Mouse (Mus musculus) embryonic facial prominence, embryonic 12.5 days (tissue): ENCODE results near the gene Banf1. TPM values are rescaled to one million over a fixed set of nuclear protein-coding genes. Genes with fewer than 3 reads are reported as not detected.

Experiments used
- ATAC-seq: fragments of 200-750 bp; cut with Nextera tagmentation; 2 replicates; pipeline ENCODE4 v1.8.0; 2017; ENCODE audit not compliant: insufficient number of reproducible peaks, insufficient read depth, low FRiP score, low TSS enrichment
- H3K27ac ChIP-seq: fragments of 300-500 bp; sonication (generic); 2 replicates; pipeline ENCODE4 v1.5.1; 2016; ENCODE audit warnings: mild to moderate bottlenecking
- H3K27me3 ChIP-seq: fragments of 300-500 bp; sonication (generic); 2 replicates; pipeline ENCODE4 v1.6.1; 2016; ENCODE audit warnings: mild to moderate bottlenecking, moderate library complexity
- H3K36me3 ChIP-seq: fragments of 300-500 bp; sonication (generic); 2 replicates; pipeline ENCODE4 v1.6.1; 2016; ENCODE audit warnings: mild to moderate bottlenecking
- H3K4me1 ChIP-seq: fragments of 300-500 bp; sonication (generic); 2 replicates; pipeline ENCODE4 v1.6.1; 2016
- H3K4me2 ChIP-seq: fragments of 300-500 bp; sonication (generic); replicated peaks from 2 replicates; pipeline ENCODE4 v1.6.1; 2016; ENCODE audit warnings: mild to moderate bottlenecking, moderate library complexity
- H3K4me3 ChIP-seq: fragments of 300-500 bp; sonication (generic); 2 replicates; pipeline ENCODE4 v1.5.1; 2016; ENCODE audit warnings: mild to moderate bottlenecking
- H3K9ac ChIP-seq: fragments of 300-500 bp; sonication (generic); 2 replicates; pipeline ENCODE4 v1.6.1; 2016; ENCODE audit warnings: mild to moderate bottlenecking, moderate library complexity
- H3K9me3 ChIP-seq: fragments of 300-500 bp; sonication (generic); 2 replicates; pipeline ENCODE4 v1.6.1; 2016; ENCODE audit warnings: mild to moderate bottlenecking, moderate library complexity
- WGBS: fragments of 180-500 bp; shearing (Covaris S2); methylation state at CpG from one replicate; pipeline ENCODE4 v1.1.7; 2016; 5-methylcytosine and 5-hydroxymethylcytosine counted together
- polyA plus RNA-seq: library from polyadenylated mRNA; unstranded; fragments of >200 nt; fragmentation: Nextera tagmentation; extraction: Ambion mirVana; gene quantifications from 2 replicates; pipeline ENCODE4 v1.2.1, GENCODE M21; 2016

The Banf1 gene
- polyA plus RNA-seq, 1 experiment from 2014 or later, result 384 TPM

DNA sequence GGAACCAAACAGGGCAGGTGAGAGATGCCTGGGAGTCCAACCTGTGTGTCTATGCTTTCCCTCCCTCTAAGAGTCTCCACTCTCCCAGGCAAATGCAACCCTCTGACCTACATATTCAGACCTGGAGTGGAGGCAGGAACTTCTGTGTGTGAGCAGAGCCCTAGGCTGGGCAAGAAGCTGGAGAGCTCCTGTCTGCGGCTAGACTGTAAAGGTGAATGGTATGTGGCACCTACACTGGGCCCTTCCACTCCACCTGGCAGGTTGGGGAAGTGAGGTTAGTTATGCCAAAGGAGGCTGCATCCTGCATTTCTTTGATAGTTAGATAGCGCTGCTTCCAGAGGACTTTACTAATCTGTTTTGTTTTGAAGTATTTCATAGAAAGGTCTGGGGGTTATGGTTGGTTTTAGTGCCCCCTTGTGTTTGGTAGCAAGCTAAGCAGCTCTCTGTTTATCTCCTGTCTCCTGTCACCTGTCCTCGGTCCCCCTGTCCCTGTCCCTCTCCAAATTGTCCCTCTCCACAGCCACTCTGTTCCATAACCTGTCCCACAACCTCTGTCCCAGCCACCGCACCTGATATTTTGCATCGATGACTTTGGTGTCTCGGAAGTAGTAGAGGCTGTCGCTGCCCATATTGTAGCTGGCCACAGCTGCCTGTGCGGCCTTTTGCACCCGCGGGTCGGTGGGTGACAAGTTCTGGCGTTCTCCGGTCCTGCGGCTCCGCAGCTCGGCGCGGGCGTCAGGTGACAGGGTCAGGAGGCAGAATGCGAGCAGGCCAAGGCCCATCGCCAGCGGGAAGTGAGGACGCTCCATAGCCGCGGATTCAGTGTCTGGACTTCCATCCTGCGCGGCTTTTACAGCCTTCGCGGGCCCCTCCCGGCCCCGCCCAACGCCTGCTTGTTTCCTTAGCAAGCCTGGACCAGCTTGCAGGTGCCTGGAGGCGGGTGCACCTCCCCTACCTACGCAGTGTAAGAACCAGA is 18.2 kb downstream of the Banf1 start:
- Histone ChIP-seq H3K9ac (peak overlapping the region; percentile 48), H3K4me3 (peak overlapping the region; percentile 35), H3K36me3 (no peaks in the 10 kb centered on the region), H3K4me1 (0 out of 2 replicates have a peak, but pooled peaks cover 5% of the 10 kb centered on the region), H3K4me2 (peak overlapping the region; percentile 67), H3K9me3 (no peaks in the 10 kb centered on the region), H3K27me3 (peaks cover 17% of the 10 kb centered on the region), H3K27ac (no peak overlapping the region)
- WGBS, result 4% methylated on average over 34 of the region's 34 CpGs
- ATAC-seq, result peak; percentile 30; the same call in 1 of the 2 replicates

DNA sequence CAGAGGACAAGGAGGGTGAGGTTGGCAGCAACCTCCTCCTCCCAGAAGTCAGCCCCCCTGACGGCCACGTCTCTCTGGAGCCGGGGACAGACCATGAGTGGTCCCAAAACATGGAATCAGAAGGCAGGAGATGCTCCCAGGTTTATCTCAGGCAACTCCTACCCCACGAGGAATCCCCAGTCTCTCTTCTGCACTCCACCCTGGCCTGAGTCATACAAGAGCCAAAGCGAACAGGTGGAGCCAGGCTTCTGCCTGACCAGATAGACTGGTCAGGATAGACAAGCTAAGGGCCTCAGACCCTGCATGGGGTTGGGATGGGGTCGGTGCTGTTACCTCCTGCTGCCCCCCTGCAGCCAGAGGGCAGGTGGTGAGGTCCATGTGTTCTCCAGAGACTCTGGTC is 18.9 kb downstream of the Banf1 start:
- no peak overlapping the region for H3K9ac ChIP-seq
- ATAC-seq, result no peak
- H3K4me2 ChIP-seq, result no peak overlapping the region
- H3K4me3 ChIP-seq, result no peak overlapping the region
- no peaks in the 10 kb centered on the region for H3K9me3 ChIP-seq
- WGBS, result 76% methylated on average over 6 of the region's 6 CpGs
- peaks cover 17% of the 10 kb centered on the region for H3K27me3 ChIP-seq
- no peak overlapping the region for H3K27ac ChIP-seq
- no peaks in the 10 kb centered on the region for H3K36me3 ChIP-seq
- H3K4me1 ChIP-seq, result 0 out of 2 replicates have a peak, but pooled peaks cover 5% of the 10 kb centered on the region

DNA sequence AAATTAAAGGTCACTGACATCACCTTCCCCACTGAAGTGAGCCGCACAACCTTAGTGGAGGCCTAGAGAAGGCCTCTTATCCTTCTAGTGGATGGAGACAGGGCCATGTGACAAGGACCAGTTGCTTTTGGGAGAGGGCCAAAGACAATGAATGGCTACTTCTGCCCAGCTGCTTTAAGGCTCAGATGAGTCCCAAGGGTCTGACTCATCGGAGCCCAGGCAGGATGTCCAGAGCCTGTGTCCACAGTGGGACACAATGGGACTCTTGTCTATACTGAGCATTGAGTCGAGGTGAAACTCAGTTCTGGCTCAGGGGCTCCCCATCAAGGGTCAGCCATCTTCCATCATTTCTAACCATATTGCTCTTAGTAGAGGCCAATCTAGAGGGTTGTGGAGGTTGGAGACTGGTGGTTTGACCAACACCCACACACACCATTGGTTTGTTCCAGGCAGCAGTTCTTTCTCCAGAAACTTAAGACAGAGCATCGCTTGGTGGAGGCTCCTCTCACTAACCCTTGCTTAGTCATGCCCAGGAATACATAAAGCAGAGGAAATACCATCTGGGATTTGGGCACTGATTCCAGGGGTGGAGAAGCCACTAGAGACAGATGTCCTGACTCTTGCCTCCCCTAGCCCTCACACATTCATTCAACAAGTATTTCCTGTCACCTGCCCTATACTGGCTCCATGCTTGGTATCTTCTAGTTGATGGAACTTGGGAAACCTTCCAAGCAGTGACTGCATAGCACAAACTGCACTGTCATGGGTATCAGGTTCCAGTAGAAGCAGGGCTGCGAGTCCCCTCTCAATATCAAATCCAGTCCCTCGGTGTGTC is 21.5 kb downstream of the Banf1 start:
- Histone ChIP-seq H3K4me3 (no peak overlapping the region), H3K36me3 (no peaks in the 10 kb centered on the region), H3K4me2 (no peak overlapping the region), H3K4me1 (0 out of 2 replicates have a peak, but pooled peaks cover 5% of the 10 kb centered on the region), H3K9ac (no peak overlapping the region), H3K27me3 (peaks cover 17% of the 10 kb centered on the region), H3K27ac (no peak overlapping the region), H3K9me3 (no peaks in the 10 kb centered on the region)
- ATAC-seq, result no peak
- 61% methylated on average over 6 of the region's 6 CpGs for WGBS

DNA sequence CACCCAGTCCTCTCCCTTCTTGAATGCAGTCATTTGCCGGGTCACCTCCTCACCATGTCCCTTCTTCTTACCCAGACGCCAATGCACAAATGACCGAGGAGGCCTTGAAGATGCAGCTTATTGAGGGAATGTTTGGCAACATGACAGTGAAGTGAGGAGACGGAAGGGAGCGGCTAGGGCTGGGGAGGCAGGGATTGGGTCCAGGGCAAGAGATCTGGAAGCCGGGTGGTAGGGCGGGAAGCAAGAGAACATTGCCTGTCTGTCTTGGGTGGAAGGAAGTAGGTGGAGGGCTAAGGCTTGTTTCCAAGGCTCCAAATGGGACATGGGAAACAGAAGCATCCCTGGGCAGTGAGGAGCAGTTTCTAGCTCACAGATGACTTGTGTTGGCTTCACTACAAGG is 25.6 kb downstream of the Banf1 start:
- 87% methylated on average over 7 of the region's 7 CpGs for WGBS
- no peaks in the 10 kb centered on the region for H3K4me1 ChIP-seq
- no peak for ATAC-seq
- H3K36me3 ChIP-seq, result no peaks in the 10 kb centered on the region
- H3K4me2 ChIP-seq, result no peak overlapping the region
- no peak overlapping the region for H3K27ac ChIP-seq
- no peak overlapping the region for H3K9ac ChIP-seq
- H3K27me3 ChIP-seq, result no peaks in the 10 kb centered on the region
- no peak overlapping the region for H3K4me3 ChIP-seq
- no peaks in the 10 kb centered on the region for H3K9me3 ChIP-seq

DNA sequence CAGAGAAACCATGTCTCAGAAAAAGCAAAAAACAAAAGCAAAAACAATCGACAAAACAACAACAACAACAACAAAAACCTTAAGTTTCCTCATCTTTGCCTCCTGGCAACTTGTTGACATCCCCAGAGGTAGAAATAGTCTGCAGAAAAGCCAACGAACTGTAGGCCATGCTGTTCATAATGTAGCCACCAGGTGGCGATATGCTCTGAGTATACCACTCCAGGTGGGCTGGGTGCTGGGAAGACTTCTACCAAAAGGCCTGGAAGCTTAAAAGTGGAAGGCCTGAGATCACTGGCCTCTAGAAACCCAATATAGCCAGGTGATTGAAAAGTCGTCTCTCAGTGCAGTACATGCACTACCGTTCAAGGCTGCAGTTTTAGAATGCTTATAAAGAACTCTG is 29.0 kb downstream of the Banf1 start:
- no peaks in the 10 kb centered on the region for H3K36me3 ChIP-seq
- WGBS, result 21% methylated on average over 5 of the region's 5 CpGs

DNA sequence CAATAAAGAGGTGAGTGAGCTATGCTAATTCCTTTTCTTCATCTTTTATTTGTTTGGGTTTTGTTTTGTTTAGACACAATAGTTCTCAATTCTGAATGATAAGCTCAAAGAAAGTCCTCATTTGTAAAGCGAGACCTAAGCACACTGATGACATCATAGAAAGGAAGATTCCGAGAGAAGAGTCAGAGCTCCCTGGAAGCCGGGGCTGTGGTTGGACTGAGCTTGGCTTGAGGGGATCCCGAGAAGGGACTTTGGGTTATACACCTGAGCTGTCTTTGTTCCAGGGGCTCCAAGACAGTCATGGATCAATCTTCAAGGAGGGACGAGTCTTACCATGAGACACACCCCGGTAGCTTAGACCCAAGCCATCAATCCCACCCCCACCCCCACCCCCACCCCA is 31.5 kb downstream of the Banf1 start, which contains the start of gene Catsper1:
Gene Catsper1 (plus strand): TSS at position 301 of the 400 bp plus-strand sequence.
- ATAC-seq, result no peak
- 86% methylated on average over 6 of the region's 6 CpGs for WGBS
- H3K4me2 ChIP-seq, result no peak within 1 kb of the TSS
- H3K27me3 ChIP-seq, result no peaks in the 10 kb centered on the region
- no peaks in the 10 kb centered on the region for H3K4me1 ChIP-seq
- no peaks in the 10 kb centered on the region for H3K9me3 ChIP-seq
- H3K4me3 ChIP-seq, result no peak within 1 kb of the TSS
- no peaks in the 10 kb centered on the region for H3K36me3 ChIP-seq
- no peak within 1 kb of the TSS for H3K9ac ChIP-seq
- no peak within 1 kb of the TSS for H3K27ac ChIP-seq

More for the DNA sequence above, 29.0 kb downstream of the Banf1 start:
- no peaks in the 10 kb centered on the region for H3K27me3 ChIP-seq
- H3K4me3 ChIP-seq, result no peak overlapping the region
- no peak overlapping the region for H3K4me2 ChIP-seq
- ATAC-seq, result no peak
- no peaks in the 10 kb centered on the region for H3K9me3 ChIP-seq
- no peak overlapping the region for H3K9ac ChIP-seq
- H3K4me1 ChIP-seq, result no peaks in the 10 kb centered on the region
- no peak overlapping the region for H3K27ac ChIP-seq

DNA sequence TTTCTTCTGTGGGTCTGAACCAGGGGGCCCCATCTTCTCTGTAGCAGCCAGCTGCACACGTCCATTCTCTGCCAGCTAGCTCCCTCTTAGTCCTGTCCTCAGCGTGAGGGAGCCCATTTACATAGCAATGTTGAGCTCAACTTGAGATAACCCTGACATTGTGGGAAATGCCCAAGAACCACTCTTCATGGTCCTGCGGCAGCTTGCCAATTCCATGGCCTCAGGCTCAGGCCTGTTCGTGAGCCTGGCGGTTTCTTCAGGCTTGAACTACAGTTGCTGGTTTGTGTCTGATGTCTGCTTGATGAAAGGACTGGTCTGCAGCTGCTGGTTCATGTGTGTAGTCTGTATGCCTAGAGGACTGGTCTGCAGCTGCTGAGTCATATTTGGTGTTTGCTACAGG is 32.2 kb downstream of the Banf1 start:
- Histone ChIP-seq H3K36me3 (no peaks in the 10 kb centered on the region), H3K27ac (no peak overlapping the region), H3K9me3 (no peaks in the 10 kb centered on the region), H3K4me1 (no peaks in the 10 kb centered on the region), H3K4me3 (no peak overlapping the region), H3K9ac (no peak overlapping the region), H3K4me2 (no peak overlapping the region), H3K27me3 (no peaks in the 10 kb centered on the region)
- 71% methylated on average over 5 of the region's 5 CpGs for WGBS
- no peak for ATAC-seq

DNA sequence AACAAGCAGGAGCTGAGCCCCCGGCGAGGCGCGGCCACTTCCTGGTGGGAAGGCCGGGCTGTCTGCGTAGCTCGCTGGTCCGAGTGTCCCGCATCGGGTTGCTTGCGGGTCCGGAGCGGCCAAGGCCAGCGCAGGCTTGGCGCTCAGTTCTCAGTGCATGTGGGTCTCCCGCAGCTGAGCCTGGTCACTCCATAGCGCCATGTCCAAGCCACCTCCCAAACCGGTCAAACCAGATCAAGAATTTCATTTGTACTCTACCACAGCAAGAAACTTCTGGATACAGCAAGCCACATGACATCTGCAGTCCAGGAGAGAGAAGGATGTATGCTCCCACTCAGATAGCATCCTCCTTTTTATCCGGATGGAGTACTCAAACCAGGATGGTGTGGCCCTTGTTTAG is 39.0 kb downstream of the Banf1 start:
- WGBS, result 67% methylated on average over 19 of the region's 19 CpGs
- no peaks in the 10 kb centered on the region for H3K36me3 ChIP-seq

DNA sequence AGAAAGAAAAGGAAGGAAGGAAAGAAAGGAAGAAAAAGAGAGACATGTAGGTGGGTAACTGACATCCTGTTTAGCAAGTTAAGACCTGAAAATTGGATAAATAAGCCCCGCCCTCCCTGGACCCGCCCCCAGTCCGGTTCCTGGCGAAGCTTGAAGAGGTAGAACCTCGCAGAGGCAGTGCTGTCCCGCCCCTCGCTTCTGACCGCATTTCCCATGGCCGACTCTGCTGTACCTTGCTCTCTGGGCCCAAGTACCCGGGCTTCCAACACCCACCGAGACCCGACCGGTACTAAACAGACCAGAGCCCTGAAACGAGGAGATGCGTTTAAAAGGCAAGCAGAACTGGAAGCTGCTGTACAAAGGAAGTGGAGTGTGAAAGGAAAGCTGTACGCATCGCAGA is 43.2 kb downstream of the Banf1 start:
- no peaks in the 10 kb centered on the region for H3K36me3 ChIP-seq
- no peaks in the 10 kb centered on the region for H3K9me3 ChIP-seq
- H3K27ac ChIP-seq, result no peak overlapping the region
- 62% methylated on average over 17 of the region's 17 CpGs for WGBS
- H3K4me1 ChIP-seq, result no peaks in the 10 kb centered on the region
- H3K4me3 ChIP-seq, result no peak overlapping the region
- no peak overlapping the region for H3K9ac ChIP-seq
- ATAC-seq, result no peak
- no peak overlapping the region for H3K4me2 ChIP-seq
- H3K27me3 ChIP-seq, result no peaks in the 10 kb centered on the region

More for the DNA sequence above, 39.0 kb downstream of the Banf1 start:
- no peak overlapping the region for H3K4me3 ChIP-seq
- no peaks in the 10 kb centered on the region for H3K4me1 ChIP-seq
- no peak overlapping the region; the same call in 1 of the 2 replicates for H3K9ac ChIP-seq
- no peaks in the 10 kb centered on the region for H3K27me3 ChIP-seq
- H3K4me2 ChIP-seq, result no peak overlapping the region
- ATAC-seq, result no peak
- no peak overlapping the region for H3K27ac ChIP-seq
- H3K9me3 ChIP-seq, result no peaks in the 10 kb centered on the region
